Mouse (Mus musculus): Measurements from ENCODE around the gene Ydjc. TPM values are rescaled to one million over a fixed set of nuclear protein-coding genes. Genes with fewer than 3 reads are reported as not detected.
A peak's percentile ranks its signal among the peaks of the same experiment; 100 is the strongest.

The Ydjc gene
- 15.3 and 15.5 TPM in 2 replicates for polyA plus RNA-seq (2011; ENCODE audit: insufficient read depth, insufficient read length, low read depth, missing spikeins)

DNA sequence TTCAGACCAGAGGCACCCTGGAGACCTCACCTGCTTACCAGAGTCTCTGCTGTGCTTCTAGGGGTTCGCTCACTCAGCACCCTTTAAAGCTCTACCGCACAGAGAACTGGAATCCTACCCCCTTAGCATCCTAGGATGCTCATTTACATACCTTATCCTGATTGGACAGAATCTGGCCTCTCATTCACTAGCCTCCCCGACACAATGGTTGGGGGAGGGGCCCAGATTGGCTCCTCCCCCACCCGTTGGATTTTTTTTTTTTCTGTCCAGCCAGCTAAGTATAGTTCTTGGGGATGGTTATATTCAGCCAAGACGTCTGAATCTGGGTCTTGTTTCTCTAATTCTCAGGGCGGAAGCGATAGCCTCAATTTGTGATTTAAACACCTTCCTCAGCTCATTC lies at the start of gene Ydjc:
TSS of gene Ydjc (plus strand) at position 283 of the 400 bp plus-strand sequence.
- peak within 1 kb of the TSS; percentile 4; the same call in 1 of the 2 replicates for H3K4me3 ChIP-seq (ENCODE audit: low read depth, low read length)
- TF ChIP-seq EP300 (IDR thresholded peaks at IDR 0.05; ENCODE audit: insufficient read depth, low read depth, low read length), result no peak
- TF ChIP-seq CTCF (IDR thresholded peaks at IDR 0.05; ENCODE audit: low read depth, low read length), result no peak
- no peaks in the 10 kb centered on the region for H3K36me3 ChIP-seq (ENCODE audit: control insufficient read depth, insufficient read depth, low read length, poor library complexity, severe bottlenecking)
- no peaks in the 10 kb centered on the region for H3K9me3 ChIP-seq (replicated peaks; ENCODE audit: control insufficient read depth, insufficient read depth, low read length, poor library complexity, severe bottlenecking)
- no peak within 1 kb of the TSS for H3K9ac ChIP-seq (ENCODE audit: low read depth, poor library complexity, severe bottlenecking)
- H3K27me3 ChIP-seq (ENCODE audit: control insufficient read depth, insufficient read depth, low read length, poor library complexity, severe bottlenecking), result no peaks in the 10 kb centered on the region
- no peaks in the 10 kb centered on the region for H3K4me1 ChIP-seq (ENCODE audit: control insufficient read depth, insufficient read depth, low read length)
- peak within 1 kb of the TSS; percentile 34 for H3K27ac ChIP-seq (ENCODE audit: insufficient read depth, low read length)

DNA sequence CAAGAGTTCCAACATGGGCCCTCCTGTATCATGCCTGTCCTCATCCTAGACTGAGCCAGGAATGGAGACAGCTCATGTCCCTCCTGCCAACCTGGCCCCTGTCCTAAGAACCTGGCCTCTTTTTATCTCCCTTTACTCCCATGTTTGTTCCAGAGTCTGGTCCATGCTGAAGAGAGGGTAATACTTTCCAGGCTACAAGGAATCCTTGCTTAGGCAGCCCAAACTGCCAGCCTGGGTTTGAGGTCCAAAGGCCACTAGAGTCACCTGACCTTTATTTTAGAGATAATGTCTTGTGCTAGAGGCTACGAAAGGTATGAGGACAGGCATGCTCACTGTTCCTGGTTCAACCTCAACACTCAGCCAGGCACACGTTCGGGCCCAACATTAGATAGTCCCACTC lies 47.5 kb upstream of the Ydjc start:
- no peaks in the 10 kb centered on the region for H3K4me1 ChIP-seq (ENCODE audit: control insufficient read depth, insufficient read depth, low read length)
- no peak overlapping the region for H3K4me3 ChIP-seq (ENCODE audit: low read depth, low read length)
- H3K36me3 ChIP-seq (ENCODE audit: control insufficient read depth, insufficient read depth, low read length, poor library complexity, severe bottlenecking), result peaks cover 28% of the 10 kb centered on the region
- no peak overlapping the region for H3K27ac ChIP-seq (ENCODE audit: insufficient read depth, low read length)
- H3K9me3 ChIP-seq (replicated peaks; ENCODE audit: control insufficient read depth, insufficient read depth, low read length, poor library complexity, severe bottlenecking), result no peaks in the 10 kb centered on the region
- TF ChIP-seq EP300 (IDR thresholded peaks at IDR 0.05; ENCODE audit: insufficient read depth, low read depth, low read length) (no peak), CTCF (IDR thresholded peaks at IDR 0.05; ENCODE audit: low read depth, low read length) (no peak), POLR2A (IDR thresholded peaks at IDR 0.05; ENCODE audit: insufficient read depth, low read length) (no peak)
- H3K27me3 ChIP-seq (ENCODE audit: control insufficient read depth, insufficient read depth, low read length, poor library complexity, severe bottlenecking), result no peaks in the 10 kb centered on the region
- no peak overlapping the region for H3K9ac ChIP-seq (ENCODE audit: low read depth, poor library complexity, severe bottlenecking)

DNA sequence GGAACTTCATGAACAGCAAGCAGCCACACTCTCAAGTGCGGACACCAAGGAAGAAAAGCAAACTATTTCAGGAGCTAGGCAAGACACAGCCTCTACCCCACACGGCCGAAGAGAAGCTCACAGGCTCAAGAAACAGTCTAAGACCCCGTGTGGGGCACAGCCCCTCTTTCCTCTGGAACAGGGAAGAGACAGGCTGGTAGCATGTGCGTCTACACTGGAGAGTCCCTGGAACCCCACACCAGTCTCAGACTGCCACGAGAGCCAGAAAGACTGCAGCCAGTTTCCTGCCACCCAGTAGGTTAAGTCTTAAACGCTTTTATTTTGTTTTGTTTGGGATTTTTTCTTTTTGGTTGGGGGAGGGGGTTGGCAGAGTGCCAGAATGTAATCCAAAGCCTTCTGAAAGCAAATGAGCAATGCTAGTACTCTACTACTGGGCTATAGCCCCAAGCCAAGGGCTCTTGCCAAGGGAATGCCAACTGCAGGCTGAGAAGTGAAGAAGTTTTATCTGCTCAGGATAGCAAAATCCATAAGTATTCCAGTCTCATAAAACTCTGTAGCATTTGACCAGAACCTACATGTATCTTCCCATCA lies 41.7 kb upstream of the Ydjc start:
- no peaks in the 10 kb centered on the region for H3K9me3 ChIP-seq (replicated peaks; ENCODE audit: control insufficient read depth, insufficient read depth, low read length, poor library complexity, severe bottlenecking)
- TF ChIP-seq CTCF (IDR thresholded peaks at IDR 0.05; ENCODE audit: low read depth, low read length) (no peak), EP300 (IDR thresholded peaks at IDR 0.05; ENCODE audit: insufficient read depth, low read depth, low read length) (no peak), POLR2A (IDR thresholded peaks at IDR 0.05; ENCODE audit: insufficient read depth, low read length) (no peak)
- no peaks in the 10 kb centered on the region for H3K4me1 ChIP-seq (ENCODE audit: control insufficient read depth, insufficient read depth, low read length)
- no peak overlapping the region for H3K9ac ChIP-seq (ENCODE audit: low read depth, poor library complexity, severe bottlenecking)
- peaks cover 20% of the 10 kb centered on the region for H3K36me3 ChIP-seq (ENCODE audit: control insufficient read depth, insufficient read depth, low read length, poor library complexity, severe bottlenecking)
- H3K4me3 ChIP-seq (ENCODE audit: low read depth, low read length), result no peak overlapping the region
- no peaks in the 10 kb centered on the region for H3K27me3 ChIP-seq (ENCODE audit: control insufficient read depth, insufficient read depth, low read length, poor library complexity, severe bottlenecking)
- H3K27ac ChIP-seq (ENCODE audit: insufficient read depth, low read length), result no peak overlapping the region

DNA sequence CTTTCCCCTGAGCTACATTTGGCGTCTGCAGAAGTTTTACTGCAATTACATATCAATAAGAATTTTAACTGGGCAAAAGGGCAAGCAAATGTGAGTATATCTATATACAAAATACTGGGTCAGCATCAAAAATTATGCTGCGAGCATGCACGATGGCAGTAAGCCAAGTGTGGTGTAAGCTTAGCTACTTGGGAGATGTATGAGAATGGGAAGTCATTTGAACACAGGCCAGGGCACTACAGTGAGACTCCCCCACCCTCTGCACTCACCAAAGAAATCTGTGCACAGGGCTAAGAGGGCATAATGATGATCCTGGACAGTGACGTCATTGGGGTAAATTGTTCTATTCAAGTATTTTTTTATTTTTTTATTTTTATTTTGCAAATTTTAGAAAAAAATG lies 39.8 kb upstream of the Ydjc start:
- no peaks in the 10 kb centered on the region for H3K4me1 ChIP-seq (ENCODE audit: control insufficient read depth, insufficient read depth, low read length)
- peaks cover 19% of the 10 kb centered on the region for H3K36me3 ChIP-seq (ENCODE audit: control insufficient read depth, insufficient read depth, low read length, poor library complexity, severe bottlenecking)
- H3K9ac ChIP-seq (ENCODE audit: low read depth, poor library complexity, severe bottlenecking), result no peak overlapping the region
- TF ChIP-seq POLR2A (IDR thresholded peaks at IDR 0.05; ENCODE audit: insufficient read depth, low read length) (no peak), EP300 (IDR thresholded peaks at IDR 0.05; ENCODE audit: insufficient read depth, low read depth, low read length) (no peak), CTCF (IDR thresholded peaks at IDR 0.05; ENCODE audit: low read depth, low read length) (no peak)
- H3K9me3 ChIP-seq (replicated peaks; ENCODE audit: control insufficient read depth, insufficient read depth, low read length, poor library complexity, severe bottlenecking), result no peaks in the 10 kb centered on the region
- H3K4me3 ChIP-seq (ENCODE audit: low read depth, low read length), result no peak overlapping the region
- H3K27ac ChIP-seq (ENCODE audit: insufficient read depth, low read length), result no peak overlapping the region
- H3K27me3 ChIP-seq (ENCODE audit: control insufficient read depth, insufficient read depth, low read length, poor library complexity, severe bottlenecking), result no peaks in the 10 kb centered on the region

DNA sequence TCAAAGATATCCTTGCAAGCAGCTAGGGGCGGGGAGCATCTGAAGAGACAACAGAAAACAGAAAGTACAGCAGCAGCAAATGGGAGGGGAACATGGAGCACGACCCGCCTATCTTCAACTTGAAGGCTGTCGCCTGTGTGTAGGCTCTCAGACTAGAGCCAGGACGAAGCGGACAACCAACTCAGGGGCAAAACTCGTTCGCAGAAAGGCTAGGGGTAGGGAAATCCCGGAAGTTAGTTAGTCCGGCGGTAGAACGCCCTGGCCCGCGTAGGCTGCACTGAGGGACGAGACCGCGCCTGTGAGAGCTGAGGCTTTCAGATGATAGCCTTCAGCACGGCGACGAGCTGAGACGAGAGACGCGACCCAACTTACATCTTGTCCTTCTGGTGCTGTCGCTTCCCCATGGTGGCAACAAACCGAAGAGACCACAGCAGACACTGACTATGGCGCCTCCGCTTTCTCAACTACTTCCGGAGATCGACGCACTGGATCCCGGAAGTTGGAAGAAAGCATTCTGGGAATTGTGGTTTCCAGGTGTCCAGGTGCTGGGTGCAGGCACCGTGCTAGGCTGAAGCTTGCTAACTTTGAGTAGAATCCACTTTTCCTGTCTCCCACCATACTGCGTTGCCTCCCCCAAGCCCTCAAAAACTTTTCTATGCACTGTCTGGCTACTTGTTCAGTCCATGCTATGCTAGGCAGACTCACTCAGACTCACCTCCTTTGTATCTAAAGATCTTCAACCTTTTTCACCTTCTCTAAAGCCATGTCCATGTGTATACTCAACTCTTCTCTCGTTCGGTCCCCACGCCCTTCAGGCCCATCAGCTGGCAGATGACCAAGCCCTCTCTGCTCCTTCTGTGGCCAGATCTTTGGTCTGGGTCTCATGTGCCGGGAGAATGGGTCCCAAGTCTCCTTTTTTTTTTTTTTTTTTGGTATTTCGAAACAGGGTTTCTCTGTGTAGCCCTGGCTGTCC lies 33.4 kb upstream of the Ydjc start, which contains the start of gene Ppil2:
TSS of gene Ppil2 (minus strand) at position 487 of the 973 bp plus-strand sequence.
- Histone ChIP-seq H3K9ac (ENCODE audit: low read depth, poor library complexity, severe bottlenecking) (peak within 1 kb of the TSS; percentile 38), H3K9me3 (replicated peaks; ENCODE audit: control insufficient read depth, insufficient read depth, low read length, poor library complexity, severe bottlenecking) (no peaks in the 10 kb centered on the region), H3K4me1 (ENCODE audit: control insufficient read depth, insufficient read depth, low read length) (no peaks in the 10 kb centered on the region), H3K36me3 (ENCODE audit: control insufficient read depth, insufficient read depth, low read length, poor library complexity, severe bottlenecking) (peaks cover 26% of the 10 kb centered on the region), H3K4me3 (ENCODE audit: low read depth, low read length) (peak within 1 kb of the TSS; percentile 92), H3K27me3 (ENCODE audit: control insufficient read depth, insufficient read depth, low read length, poor library complexity, severe bottlenecking) (no peaks in the 10 kb centered on the region), H3K27ac (ENCODE audit: insufficient read depth, low read length) (no peak within 1 kb of the TSS)
- TF ChIP-seq CTCF (IDR thresholded peaks at IDR 0.05; ENCODE audit: low read depth, low read length) (no peak), POLR2A (IDR thresholded peaks at IDR 0.05; ENCODE audit: insufficient read depth, low read length) (peak; percentile 75)
